Mouse (Mus musculus) left cerebral cortex, adult 2 months (tissue): ENCODE data around the gene Hdgfl2. TPM values are rescaled to one million over a fixed set of nuclear protein-coding genes. Genes with fewer than 3 reads are reported as not detected.
"Not testable (repeated sequence)": the region's sequence is repeated elsewhere in the genome, so short reads cannot be mapped to it uniquely, and the experiment has no call there.

Experiments
- DNase-seq, 2 experiments: peaks; one replicate each; pipeline ENCODE4 v3.0.0; 2021 to 2022; ENCODE audit warnings: low spot score in 2 of 2, mixed read lengths in 1 of 2; ENCODE audit errors: extremely low spot score in 1 of 2
- H3K27ac ChIP-seq: fragments of 200-600 bp; 2 replicates; pipeline ENCODE4 v1.8.1; 2022
- H3K4me3 ChIP-seq: fragments of 200-600 bp; 2 replicates; pipeline ENCODE4 v1.8.1; 2022
- CTCF ChIP-seq: fragments of 200-600 bp; IDR thresholded peaks from 2 replicates; pipeline ENCODE4 v1.8.1; 2022; ENCODE audit warnings: antibody characterized with exemption, mild to moderate bottlenecking, moderate library complexity
- intact Hi-C: fragments of 180-260 bp; cut with DNase I; formaldehyde crosslinking; loops from one replicate; pipeline ENCODE4 v1.15.1; 2025
- total RNA-seq, 2 experiments: library from RNA; stranded (reverse); gene quantifications; 2 replicates each; pipeline ENCODE4 v1.2.3; 2021

Gene Hdgfl2
- total RNA-seq, 2 experiments from 2014 or later, result 102 to 109 TPM

GRCm38 (mm10) chr17:56036901-56037287, 42.5 kb upstream of the Hdgfl2 start:
- intact Hi-C loops, result loop anchor here (2.0 kb wide), 1 partner anchor 38 kb away; the partner anchor contains the start of gene Ubxn6

GRCm38 (mm10) chr17:56038583-56039261, 40.7 kb upstream of the Hdgfl2 start:
- intact Hi-C loops, result no loop called here

More at GRCm38 (mm10) chr17:56036901-56037287, 42.5 kb upstream of the Hdgfl2 start:
- DNase-seq, result no peak
- TF ChIP-seq CTCF, result no peak
- Histone ChIP-seq H3K27ac (peak overlapping the region; percentile 60), H3K4me3 (peak overlapping the region; percentile 35)

GRCm38 (mm10) chr17:56039345-56039744, 40.1 kb upstream of the Hdgfl2 start:
- intact Hi-C loops, result no loop called here
- Histone ChIP-seq H3K4me3 (no peak overlapping the region; the same call in 1 of the 2 replicates), H3K27ac (no peak overlapping the region)
- no peak for DNase-seq
- no peak for TF ChIP-seq CTCF

More at GRCm38 (mm10) chr17:56038583-56039261, 40.7 kb upstream of the Hdgfl2 start:
- peak in 1 of 2 experiments; percentile 9 for DNase-seq
- TF ChIP-seq CTCF, result no peak
- Histone ChIP-seq H3K4me3 (no peak overlapping the region), H3K27ac (no peak overlapping the region)

- DNase-seq, result peak; percentile 94 to 97
- no peak for TF ChIP-seq CTCF
- Histone ChIP-seq H3K4me3 (peak within 1 kb of the TSS; percentile 78), H3K27ac (peak within 1 kb of the TSS; percentile 40; the same call in 1 of the 2 replicates)
- intact Hi-C loops, result no loop called here
These were observed 39.2 kb upstream of the Hdgfl2 start, which contains the start of gene Chaf1a for GRCm38 (mm10) chr17:56040030-56040856. Chaf1a (plus strand) TSS chr17:56040439.

GRCm38 (mm10) chr17:56040857-56041163, 38.6 kb upstream of the Hdgfl2 start:
- Histone ChIP-seq H3K4me3 (peak overlapping the region; percentile 78), H3K27ac (no peak overlapping the region)
- TF ChIP-seq CTCF, result no peak
- peak in 1 of 2 experiments; percentile 9 for DNase-seq
- intact Hi-C loops, result no loop called here

GRCm38 (mm10) chr17:56051369-56051768, 28.1 kb upstream of the Hdgfl2 start:
- DNase-seq, result no peak
- Histone ChIP-seq H3K27ac (no peak overlapping the region), H3K4me3 (no peak overlapping the region)
- intact Hi-C loops, result no loop called here
- no peak for TF ChIP-seq CTCF

- Histone ChIP-seq H3K27ac (no peak overlapping the region), H3K4me3 (no peak overlapping the region)
- intact Hi-C loops, result no loop called here
- no peak for TF ChIP-seq CTCF
- DNase-seq, result no peak
These were observed 24.5 kb upstream of the Hdgfl2 start for GRCm38 (mm10) chr17:56054938-56055337.

- Histone ChIP-seq H3K27ac (no peak overlapping the region), H3K4me3 (no peak overlapping the region)
- TF ChIP-seq CTCF, result no peak
- DNase-seq, result no peak
- intact Hi-C loops, result no loop called here
These were observed 23.3 kb upstream of the Hdgfl2 start for GRCm38 (mm10) chr17:56055945-56056678.

GRCm38 (mm10) chr17:56057381-56058120, 21.9 kb upstream of the Hdgfl2 start:
- no peak for DNase-seq
- Histone ChIP-seq H3K4me3 (no peak overlapping the region), H3K27ac (no peak overlapping the region)
- TF ChIP-seq CTCF, result no peak; the same call in 1 of the 2 replicates
- intact Hi-C loops, result no loop called here

- peak in 1 of 2 experiments; percentile 6 for DNase-seq
- intact Hi-C loops, result no loop called here
These were observed 17.4 kb upstream of the Hdgfl2 start for GRCm38 (mm10) chr17:56062081-56062480.

GRCm38 (mm10) chr17:56065715-56066114, 13.7 kb upstream of the Hdgfl2 start:
- intact Hi-C loops, result not testable (repeated sequence)
- peak; percentile 20; the same call in 1 of the 2 replicates for TF ChIP-seq CTCF

More at GRCm38 (mm10) chr17:56062081-56062480, 17.4 kb upstream of the Hdgfl2 start:
- no peak for TF ChIP-seq CTCF
- Histone ChIP-seq H3K4me3 (no peak overlapping the region), H3K27ac (no peak overlapping the region)

More at GRCm38 (mm10) chr17:56065715-56066114, 13.7 kb upstream of the Hdgfl2 start:
- not testable (repeated sequence) for DNase-seq, H3K27ac ChIP-seq, H3K4me3 ChIP-seq
